Mouse (Mus musculus) thymus, adult 2 months (tissue): Measurements from ENCODE around the gene Ivd.

Source experiments
- CTCF ChIP-seq: fragments of 200-500 bp; IDR thresholded peaks from 2 replicates; pipeline ENCODE4 v1.5.1; 2012; ENCODE audit warnings: mild to moderate bottlenecking, control low read depth, low read length, moderate library complexity, borderline replicate concordance; ENCODE audit not compliant: control insufficient read depth, poor library complexity, insufficient read depth; ENCODE audit errors: extremely low read depth
- POLR2A ChIP-seq: fragments of 200-500 bp; IDR thresholded peaks from 2 replicates; pipeline ENCODE4 v1.6.1; 2012; ENCODE audit warnings: mild to moderate bottlenecking, low read length, control low read depth, moderate library complexity; ENCODE audit not compliant: control insufficient read depth, poor library complexity, insufficient read depth; ENCODE audit errors: extremely low read depth

DNA sequence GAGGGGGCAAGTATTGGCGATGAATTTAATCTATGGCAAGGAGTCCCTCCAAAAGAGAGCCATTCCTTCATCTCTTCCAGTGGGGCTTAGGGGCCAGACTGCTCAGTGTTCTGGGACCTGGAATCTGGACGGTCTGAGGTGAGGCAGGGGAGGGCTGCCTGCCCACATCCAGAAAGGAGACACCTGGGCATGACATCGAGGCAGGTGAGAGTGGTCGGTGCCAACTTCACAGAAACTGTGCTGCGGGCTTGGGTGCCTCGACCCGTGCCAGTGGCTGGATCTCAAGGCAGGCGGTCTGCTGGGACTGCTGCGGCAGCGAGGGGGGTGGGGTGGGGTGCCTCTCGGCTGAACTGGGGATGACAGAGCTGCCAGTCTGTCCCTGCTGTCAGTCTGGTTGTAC, 36.1 kb downstream of the Ivd start:
- no peak for TF ChIP-seq POLR2A
- TF ChIP-seq CTCF = no peak
